Mouse (Mus musculus) cortical plate, adult 2 months (tissue): ENCODE results near the gene Cdk5rap2. TPM values are rescaled to one million over a fixed set of nuclear protein-coding genes. Genes with fewer than 3 reads are reported as not detected.

ENCODE experiments used
- H3K27ac ChIP-seq: fragments of 200-500 bp; 2 replicates; pipeline ENCODE4 v1.5.1; 2012; ENCODE audit warnings: low read length, control low read depth, inconsistent platforms; ENCODE audit not compliant: insufficient read depth
- H3K4me1 ChIP-seq: fragments of 200-500 bp; 2 replicates; pipeline ENCODE4 v1.6.1; 2011; ENCODE audit warnings: low read length; ENCODE audit not compliant: control insufficient read depth, insufficient read depth
- H3K4me3 ChIP-seq: fragments of 200-500 bp; 2 replicates; pipeline ENCODE4 v1.5.1; 2011; ENCODE audit warnings: mild to moderate bottlenecking, low read length, control low read depth; ENCODE audit not compliant: insufficient read depth
- CTCF ChIP-seq: fragments of 200-500 bp; IDR thresholded peaks from 2 replicates; pipeline ENCODE4 v1.5.1; 2011; ENCODE audit warnings: mild to moderate bottlenecking, control low read depth, low read length; ENCODE audit not compliant: insufficient read depth; ENCODE audit errors: extremely low read depth
- POLR2A ChIP-seq: fragments of 200-500 bp; IDR thresholded peaks from 2 replicates; pipeline ENCODE4 v1.6.1; 2011; ENCODE audit warnings: mild to moderate bottlenecking, low read length, control low read depth; ENCODE audit not compliant: insufficient read depth; ENCODE audit errors: extremely low read depth
- polyA plus RNA-seq: library from polyadenylated mRNA; depleted of rRNA; stranded (reverse); fragments of >200 nt; gene quantifications from 2 replicates; pipeline ENCODE4 v1.2.3, GENCODE M21; 2012

Cdk5rap2 gene
- polyA plus RNA-seq, 1 experiment, result 6.8 TPM

GRCm38 (mm10) chr4:70361366-70361765 lies 48.9 kb downstream of the Cdk5rap2 start:
- Histone ChIP-seq H3K4me1 (no peaks in the 10 kb centered on the region), H3K27ac (no peak overlapping the region), H3K4me3 (no peak overlapping the region)
- no peak for TF ChIP-seq POLR2A
- no peak for TF ChIP-seq CTCF

GRCm38 (mm10) chr4:70355659-70356350 lies 54.4 kb downstream of the Cdk5rap2 start:
- no peak overlapping the region for H3K4me3 ChIP-seq
- TF ChIP-seq POLR2A (no peak), CTCF (peak; percentile 94)
- no peak overlapping the region for H3K27ac ChIP-seq
- H3K4me1 ChIP-seq, result peaks cover 2% of the 10 kb centered on the region; the same call in 1 of the 2 replicates

DNA sequence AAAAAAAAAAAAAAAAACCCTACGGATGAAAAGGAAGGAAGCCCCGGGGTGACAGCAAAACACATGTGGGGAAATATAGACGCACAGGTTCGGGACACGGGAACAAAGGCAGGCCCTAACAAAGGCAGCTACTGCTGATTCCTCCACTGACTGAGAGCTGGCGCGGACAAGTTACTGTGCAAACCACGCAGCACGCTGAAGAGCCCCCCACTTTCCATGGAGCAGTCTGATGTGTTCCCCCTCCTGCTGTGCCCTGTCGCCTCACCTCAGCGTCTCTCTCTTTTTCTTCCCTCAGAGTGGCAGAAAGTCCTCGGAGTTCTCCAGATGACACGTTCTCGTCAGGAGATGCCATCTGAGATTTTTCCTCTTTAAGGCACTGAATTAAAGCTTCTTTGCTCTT lies 55.8 kb downstream of the Cdk5rap2 start:
- TF ChIP-seq POLR2A (no peak), CTCF (no peak)
- Histone ChIP-seq H3K4me3 (no peak overlapping the region), H3K4me1 (peaks cover 2% of the 10 kb centered on the region; the same call in 1 of the 2 replicates), H3K27ac (no peak overlapping the region)

DNA sequence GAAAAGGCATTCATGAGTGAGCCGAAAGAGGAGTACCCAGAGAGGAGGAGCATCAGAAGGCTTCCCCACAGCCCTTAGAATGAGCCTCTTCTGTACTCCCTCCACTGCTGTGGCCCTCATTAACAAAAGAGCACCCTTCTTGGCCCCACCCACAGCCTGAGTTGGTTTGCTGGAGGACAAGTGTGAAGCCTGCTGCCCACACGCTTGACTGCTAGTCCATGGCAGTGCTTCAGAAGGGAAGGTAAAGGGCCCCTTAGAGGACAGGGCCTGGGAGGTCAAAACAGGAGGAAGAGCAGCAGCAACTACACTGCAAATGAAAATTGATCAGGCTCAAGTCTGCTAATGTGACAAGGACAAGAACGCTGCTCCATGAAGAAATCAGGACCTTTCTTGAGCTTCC lies 56.6 kb downstream of the Cdk5rap2 start:
- Histone ChIP-seq H3K4me3 (no peak overlapping the region), H3K4me1 (peaks cover 2% of the 10 kb centered on the region; the same call in 1 of the 2 replicates), H3K27ac (no peak overlapping the region)
- no peak for TF ChIP-seq CTCF
- no peak for TF ChIP-seq POLR2A

DNA sequence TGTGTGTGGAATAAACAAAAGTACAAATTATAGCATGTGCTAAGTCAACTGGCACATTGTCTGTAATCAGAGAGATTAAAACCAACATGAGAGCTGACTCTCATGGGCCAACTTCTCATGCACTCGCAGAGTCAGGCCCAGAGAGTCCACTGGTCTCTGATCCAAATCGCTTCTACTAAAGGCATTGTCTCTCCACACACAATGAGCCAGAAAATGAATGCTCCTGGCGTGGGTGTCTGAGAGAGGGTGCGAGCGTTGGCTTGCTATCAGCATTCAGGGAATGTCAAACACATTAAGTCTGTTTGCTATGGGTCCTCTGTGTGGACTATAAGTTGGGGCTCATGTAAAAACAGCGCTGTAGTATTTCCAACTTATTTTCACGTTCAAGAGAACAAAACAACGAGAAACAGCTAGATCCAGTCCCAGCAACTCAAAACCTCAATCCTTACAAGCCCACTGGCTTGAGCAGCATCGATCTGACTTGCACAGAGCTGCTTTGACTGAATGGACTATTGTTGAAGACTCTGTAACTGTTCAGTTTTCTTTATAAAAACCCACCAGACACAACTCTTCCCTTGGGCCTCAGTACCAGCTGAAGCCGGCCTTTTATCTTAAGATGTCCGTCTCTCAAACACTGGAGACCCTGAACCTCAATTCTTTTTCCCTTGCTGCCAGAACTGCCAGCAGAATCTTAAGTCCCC lies 74.6 kb downstream of the Cdk5rap2 start:
- TF ChIP-seq POLR2A (no peak), CTCF (no peak)
- H3K4me1 ChIP-seq, result no peaks in the 10 kb centered on the region
- peak overlapping the region; percentile 47; the same call in 1 of the 2 replicates for H3K27ac ChIP-seq
- H3K4me3 ChIP-seq, result no peak overlapping the region

GRCm38 (mm10) chr4:70334995-70335394 lies 75.2 kb downstream of the Cdk5rap2 start:
- H3K27ac ChIP-seq, result peak overlapping the region; percentile 47; the same call in 1 of the 2 replicates
- H3K4me1 ChIP-seq, result no peaks in the 10 kb centered on the region
- no peak for TF ChIP-seq POLR2A
- H3K4me3 ChIP-seq, result no peak overlapping the region

DNA sequence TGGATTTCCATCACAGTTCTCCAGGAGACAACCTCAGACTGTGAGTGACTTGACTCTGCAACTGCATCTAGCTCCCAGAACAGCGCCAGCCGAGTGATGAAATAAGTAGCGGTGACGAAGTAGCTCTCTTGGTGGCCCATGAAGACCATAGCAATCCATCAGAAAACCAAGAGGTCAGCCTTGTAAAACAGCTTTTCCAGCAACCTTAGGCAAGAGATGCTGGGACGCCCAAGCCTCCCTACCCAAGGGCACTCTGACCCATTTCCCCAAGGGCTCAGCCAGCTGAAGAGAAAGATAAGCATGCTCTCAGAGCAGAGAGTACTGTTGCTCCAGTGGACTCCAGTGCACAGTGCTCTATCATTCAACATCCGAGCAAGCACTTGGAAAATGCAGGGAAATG lies 77.3 kb downstream of the Cdk5rap2 start:
- Histone ChIP-seq H3K27ac (no peak overlapping the region), H3K4me1 (no peaks in the 10 kb centered on the region), H3K4me3 (no peak overlapping the region)
- TF ChIP-seq POLR2A, result no peak
- no peak for TF ChIP-seq CTCF

DNA sequence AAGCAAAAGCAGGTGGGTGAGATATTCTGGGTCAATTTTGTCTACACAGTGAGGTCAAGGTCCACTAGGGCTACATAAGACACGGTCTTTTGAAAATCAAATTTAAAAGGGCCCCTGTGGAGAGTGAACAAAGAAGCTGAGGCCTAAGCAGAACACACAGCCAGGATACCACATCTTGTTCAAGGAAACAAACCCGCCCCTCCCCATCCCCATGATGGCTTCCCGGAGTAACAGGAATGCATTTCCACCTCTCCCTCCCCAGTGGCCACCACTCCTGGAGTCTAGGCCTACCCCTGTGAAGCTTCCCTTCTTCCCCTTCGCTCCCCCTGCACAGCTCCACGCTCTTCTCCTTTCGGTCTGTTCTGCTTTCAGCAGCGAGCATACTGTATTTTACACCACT lies 77.7 kb downstream of the Cdk5rap2 start:
- TF ChIP-seq POLR2A, result no peak
- no peak for TF ChIP-seq CTCF
- H3K27ac ChIP-seq, result no peak overlapping the region
- no peaks in the 10 kb centered on the region for H3K4me1 ChIP-seq
- no peak overlapping the region for H3K4me3 ChIP-seq

DNA sequence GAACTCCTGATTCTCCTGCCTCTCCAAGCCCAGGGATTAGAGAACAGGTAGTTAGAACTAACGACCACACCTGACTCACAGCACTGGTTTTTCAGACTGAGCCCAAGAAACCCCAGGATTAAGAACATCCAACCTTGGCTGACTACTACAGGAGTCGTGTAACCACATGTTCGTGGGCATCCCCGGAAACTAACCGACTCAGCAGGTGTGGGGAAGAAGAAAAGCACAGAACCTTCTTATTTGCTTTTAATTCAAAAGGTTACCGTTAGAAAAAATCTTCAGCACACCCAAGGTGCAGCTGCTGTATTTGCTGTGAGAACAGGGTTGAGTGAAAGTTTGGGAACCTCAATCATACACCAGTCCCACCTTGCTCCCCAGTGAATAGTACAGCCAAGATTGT lies 79.1 kb downstream of the Cdk5rap2 start:
- H3K4me3 ChIP-seq, result no peak overlapping the region
- no peaks in the 10 kb centered on the region for H3K4me1 ChIP-seq
- no peak for TF ChIP-seq CTCF
- TF ChIP-seq POLR2A, result no peak
- no peak overlapping the region for H3K27ac ChIP-seq

GRCm38 (mm10) chr4:70328033-70328432 lies 82.2 kb downstream of the Cdk5rap2 start:
- TF ChIP-seq POLR2A, result no peak
- TF ChIP-seq CTCF, result no peak
- Histone ChIP-seq H3K4me1 (no peaks in the 10 kb centered on the region), H3K27ac (no peak overlapping the region), H3K4me3 (no peak overlapping the region)
